Mouse (Mus musculus): ENCODE measurements around the gene Cib1. TPM values are rescaled to one million over a fixed set of nuclear protein-coding genes. Genes with fewer than 3 reads are reported as not detected.

The Cib1 gene
- polyA plus RNA-seq, 1 experiment from 2014 or later, result 47.3 TPM

DNA sequence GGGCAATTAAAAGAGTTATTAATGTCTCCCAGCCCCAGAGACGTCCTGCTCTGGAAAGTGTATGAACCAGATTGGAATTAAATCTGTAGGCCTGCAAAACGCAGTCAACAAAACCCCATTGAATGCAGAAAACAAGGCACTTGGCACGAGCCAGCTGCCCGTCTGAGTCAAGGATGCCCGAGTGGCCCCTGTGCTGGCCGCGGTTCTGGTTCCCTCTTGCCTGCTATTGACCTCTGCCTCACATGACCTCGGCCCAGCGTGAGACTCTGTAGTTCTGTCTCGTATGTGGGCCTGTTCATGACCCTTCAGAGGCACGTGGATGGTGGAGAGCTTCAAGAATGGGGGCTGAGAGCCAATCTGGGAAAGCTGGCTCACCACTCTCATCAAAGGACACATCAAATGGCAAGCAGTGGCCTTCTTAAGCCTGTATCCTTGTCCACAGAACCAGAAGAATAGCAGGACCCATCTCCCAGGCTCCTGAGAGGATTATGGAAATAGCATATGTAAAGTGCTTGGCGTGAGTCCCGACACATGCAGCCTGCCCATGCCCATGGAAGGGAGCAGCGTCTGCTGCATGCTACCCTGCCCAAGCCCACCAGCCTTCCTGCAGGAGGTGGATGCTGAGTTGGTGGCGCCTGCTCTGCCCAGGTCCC lies 30.6 kb downstream of the Cib1 start:
- WGBS, result 90% methylated on average over 15 of the region's 15 CpGs
- H3K36me3 ChIP-seq, result 0 out of 2 replicates have a peak, but pooled peaks cover 3% of the 10 kb centered on the region
- no peak overlapping the region for H3K9ac ChIP-seq
- H3K27ac ChIP-seq (ENCODE audit: poor library complexity, severe bottlenecking), result no peak overlapping the region
- no peak for ATAC-seq (ENCODE audit: insufficient number of reproducible peaks, low FRiP score)
- H3K9me3 ChIP-seq (replicated peaks), result no peaks in the 10 kb centered on the region
- peaks cover 56% of the 10 kb centered on the region for H3K4me1 ChIP-seq (replicated peaks)
- no peak overlapping the region for H3K4me2 ChIP-seq
- no peak overlapping the region for H3K4me3 ChIP-seq
- no peaks in the 10 kb centered on the region for H3K27me3 ChIP-seq (replicated peaks)

DNA sequence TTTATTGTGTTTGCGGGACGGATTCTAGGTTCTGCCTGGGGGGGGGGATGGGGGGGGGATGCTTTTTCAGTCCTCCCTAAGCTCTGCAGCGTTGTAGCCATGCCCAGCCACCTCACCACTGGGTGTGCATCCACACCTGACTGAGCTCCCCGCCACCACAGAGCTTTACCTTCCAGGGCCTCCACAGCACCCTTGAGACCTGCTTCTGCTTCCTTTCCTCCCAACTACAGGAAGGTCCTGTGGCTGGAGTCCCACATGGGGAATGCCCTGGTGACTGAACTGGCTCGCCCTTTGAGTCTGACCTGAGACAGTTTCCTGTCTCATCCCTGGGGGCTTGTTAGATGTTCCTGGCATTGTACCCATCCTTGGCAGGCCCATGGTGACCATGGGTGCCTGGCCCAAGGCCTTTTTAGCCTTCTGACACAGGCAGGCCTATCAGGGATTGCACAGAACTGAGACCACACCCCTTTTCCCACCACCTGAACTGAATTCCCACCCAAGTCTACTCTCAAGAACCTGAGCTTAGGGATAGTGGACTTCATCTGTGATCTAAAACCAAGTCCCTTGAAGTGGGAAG lies 31.6 kb downstream of the Cib1 start:
- Histone ChIP-seq H3K36me3 (0 out of 2 replicates have a peak, but pooled peaks cover 3% of the 10 kb centered on the region), H3K27me3 (replicated peaks) (no peaks in the 10 kb centered on the region), H3K4me3 (no peak overlapping the region), H3K9me3 (replicated peaks) (no peaks in the 10 kb centered on the region), H3K9ac (no peak overlapping the region), H3K27ac (ENCODE audit: poor library complexity, severe bottlenecking) (no peak overlapping the region), H3K4me1 (replicated peaks) (peaks cover 46% of the 10 kb centered on the region), H3K4me2 (no peak overlapping the region)
- no peak for ATAC-seq (ENCODE audit: insufficient number of reproducible peaks, low FRiP score)
- WGBS, result 91% methylated on average over 5 of the region's 5 CpGs

DNA sequence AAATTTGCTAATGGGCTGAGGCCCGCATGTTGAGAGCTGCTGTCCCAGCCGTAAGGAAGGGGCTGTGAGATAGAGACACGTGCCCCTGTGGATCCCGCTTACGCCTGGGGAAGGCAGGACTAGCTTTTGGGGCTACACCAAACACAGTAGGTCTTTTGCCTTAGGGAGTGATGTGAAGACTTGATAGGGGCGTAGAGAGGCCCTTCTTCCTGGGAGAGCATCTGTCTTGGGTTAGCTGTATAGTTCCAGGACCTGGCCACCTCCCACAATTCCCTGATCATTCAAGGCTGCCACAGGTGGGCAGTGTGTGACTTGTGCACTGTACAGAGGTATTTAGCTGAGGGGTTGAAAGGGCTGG lies 32.0 kb downstream of the Cib1 start:
- peaks cover 43% of the 10 kb centered on the region for H3K4me1 ChIP-seq (replicated peaks)
- WGBS, result 88% methylated on average over 6 of the region's 6 CpGs
- H3K9me3 ChIP-seq (replicated peaks), result no peaks in the 10 kb centered on the region
- no peak for ATAC-seq (ENCODE audit: insufficient number of reproducible peaks, low FRiP score)
- no peak overlapping the region for H3K9ac ChIP-seq
- no peak overlapping the region for H3K4me2 ChIP-seq
- no peak overlapping the region for H3K4me3 ChIP-seq
- no peaks in the 10 kb centered on the region for H3K27me3 ChIP-seq (replicated peaks)
- no peak overlapping the region for H3K27ac ChIP-seq (ENCODE audit: poor library complexity, severe bottlenecking)
- H3K36me3 ChIP-seq, result 0 out of 2 replicates have a peak, but pooled peaks cover 3% of the 10 kb centered on the region

DNA sequence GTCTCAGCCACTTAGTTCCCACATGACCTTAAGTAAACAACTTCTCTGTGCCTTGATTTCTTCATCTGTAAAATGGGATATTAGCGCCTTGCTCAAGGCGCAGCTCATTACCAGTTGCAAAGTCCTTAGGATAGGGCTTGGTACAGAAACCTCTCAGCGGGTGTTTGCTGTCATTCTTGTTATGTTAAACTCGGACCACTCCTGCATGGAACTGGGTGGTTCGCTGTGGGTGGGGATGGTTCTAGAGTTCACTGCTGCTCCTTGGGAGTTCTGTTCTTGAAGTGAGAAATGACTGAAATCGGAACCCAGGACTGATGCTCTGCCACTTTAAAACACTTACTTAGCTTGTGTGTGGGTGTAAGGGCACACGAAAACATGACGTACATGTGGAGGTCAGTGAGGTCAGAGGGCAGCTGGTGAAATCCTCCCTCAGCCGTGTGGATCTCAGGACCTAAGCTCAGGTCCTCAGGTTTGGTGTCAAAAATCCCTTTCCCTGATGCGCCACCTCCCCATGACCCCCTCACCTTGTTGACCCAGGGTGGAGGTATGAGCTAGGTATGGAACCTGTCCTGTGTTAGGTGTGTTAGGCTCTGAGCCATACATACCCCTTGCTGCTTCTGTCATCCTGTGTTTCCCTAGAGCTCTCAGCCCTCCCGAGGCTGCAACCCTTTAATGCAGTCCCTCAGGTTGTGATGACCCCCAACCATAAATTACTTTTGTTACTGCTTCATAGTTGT lies 32.6 kb downstream of the Cib1 start:
- Histone ChIP-seq H3K9ac (no peak overlapping the region), H3K4me2 (peak overlapping the region; percentile 85; the same call in 1 of the 2 replicates)

DNA sequence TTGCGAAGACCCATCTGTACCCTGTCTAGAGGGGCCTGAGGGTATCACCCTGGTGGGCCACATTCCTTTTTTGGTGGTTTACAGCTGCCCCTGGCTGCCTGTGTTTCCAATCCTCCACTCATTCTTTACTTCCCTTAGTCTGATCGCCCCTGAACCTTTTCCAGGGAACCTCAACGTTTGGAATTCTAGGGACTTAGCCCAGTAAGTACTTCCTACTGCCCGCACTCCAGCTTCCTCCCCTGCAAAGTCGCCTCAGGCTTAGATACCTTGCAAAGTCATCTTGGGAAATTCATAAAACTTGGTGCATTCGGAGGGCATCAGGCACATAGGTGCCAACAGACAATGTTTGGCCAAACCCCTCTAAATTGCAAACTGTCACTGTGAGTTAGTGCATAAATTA lies 33.3 kb downstream of the Cib1 start:
- Histone ChIP-seq H3K4me1 (replicated peaks) (peaks cover 39% of the 10 kb centered on the region), H3K36me3 (0 out of 2 replicates have a peak, but pooled peaks cover 3% of the 10 kb centered on the region), H3K9ac (peak overlapping the region; percentile 80), H3K9me3 (replicated peaks) (no peaks in the 10 kb centered on the region), H3K27ac (ENCODE audit: poor library complexity, severe bottlenecking) (no peak overlapping the region), H3K4me2 (peak overlapping the region; percentile 85), H3K4me3 (peak overlapping the region; percentile 65), H3K27me3 (replicated peaks) (no peaks in the 10 kb centered on the region)
- no peak for ATAC-seq (ENCODE audit: insufficient number of reproducible peaks, low FRiP score)
- WGBS, result 38% methylated on average over 6 of the region's 6 CpGs

More for the DNA sequence above, 32.6 kb downstream of the Cib1 start:
- Histone ChIP-seq H3K4me1 (replicated peaks) (peaks cover 39% of the 10 kb centered on the region), H3K4me3 (no peak overlapping the region), H3K27me3 (replicated peaks) (no peaks in the 10 kb centered on the region), H3K27ac (ENCODE audit: poor library complexity, severe bottlenecking) (no peak overlapping the region), H3K36me3 (0 out of 2 replicates have a peak, but pooled peaks cover 3% of the 10 kb centered on the region), H3K9me3 (replicated peaks) (no peaks in the 10 kb centered on the region)
- no peak for ATAC-seq (ENCODE audit: insufficient number of reproducible peaks, low FRiP score)
- 77% methylated on average over 11 of the region's 11 CpGs for WGBS

DNA sequence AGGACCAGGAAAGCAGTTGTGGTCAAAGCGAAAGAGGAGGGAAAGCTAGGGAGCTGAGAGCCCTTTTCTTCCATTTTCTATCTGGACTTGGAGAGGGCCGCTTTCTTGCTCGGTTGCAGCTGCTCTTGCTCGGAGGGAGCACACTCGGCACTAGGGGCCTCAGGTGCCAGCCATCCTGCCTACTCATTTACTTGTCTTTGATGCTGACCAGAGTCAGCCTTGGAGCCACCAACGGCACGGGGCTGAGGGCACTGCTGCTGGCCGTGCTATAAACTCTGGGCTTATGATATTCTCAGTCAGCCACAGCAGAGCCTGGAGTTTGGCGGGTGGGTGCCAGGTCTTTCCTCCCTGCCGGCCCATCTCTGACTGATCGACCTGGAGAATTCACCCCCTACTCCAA lies 33.8 kb downstream of the Cib1 start:
- 5% methylated on average over 11 of the region's 11 CpGs for WGBS
- Histone ChIP-seq H3K27ac (ENCODE audit: poor library complexity, severe bottlenecking) (peak overlapping the region; percentile 74), H3K9ac (peak overlapping the region; percentile 80), H3K27me3 (replicated peaks) (no peaks in the 10 kb centered on the region), H3K36me3 (0 out of 2 replicates have a peak, but pooled peaks cover 3% of the 10 kb centered on the region), H3K4me2 (peak overlapping the region; percentile 85), H3K4me3 (peak overlapping the region; percentile 65), H3K4me1 (replicated peaks) (peaks cover 39% of the 10 kb centered on the region), H3K9me3 (replicated peaks) (no peaks in the 10 kb centered on the region)
- 0 out of 2 replicates have a peak, but pooled peaks have one; percentile 13 for ATAC-seq (ENCODE audit: insufficient number of reproducible peaks, low FRiP score)

DNA sequence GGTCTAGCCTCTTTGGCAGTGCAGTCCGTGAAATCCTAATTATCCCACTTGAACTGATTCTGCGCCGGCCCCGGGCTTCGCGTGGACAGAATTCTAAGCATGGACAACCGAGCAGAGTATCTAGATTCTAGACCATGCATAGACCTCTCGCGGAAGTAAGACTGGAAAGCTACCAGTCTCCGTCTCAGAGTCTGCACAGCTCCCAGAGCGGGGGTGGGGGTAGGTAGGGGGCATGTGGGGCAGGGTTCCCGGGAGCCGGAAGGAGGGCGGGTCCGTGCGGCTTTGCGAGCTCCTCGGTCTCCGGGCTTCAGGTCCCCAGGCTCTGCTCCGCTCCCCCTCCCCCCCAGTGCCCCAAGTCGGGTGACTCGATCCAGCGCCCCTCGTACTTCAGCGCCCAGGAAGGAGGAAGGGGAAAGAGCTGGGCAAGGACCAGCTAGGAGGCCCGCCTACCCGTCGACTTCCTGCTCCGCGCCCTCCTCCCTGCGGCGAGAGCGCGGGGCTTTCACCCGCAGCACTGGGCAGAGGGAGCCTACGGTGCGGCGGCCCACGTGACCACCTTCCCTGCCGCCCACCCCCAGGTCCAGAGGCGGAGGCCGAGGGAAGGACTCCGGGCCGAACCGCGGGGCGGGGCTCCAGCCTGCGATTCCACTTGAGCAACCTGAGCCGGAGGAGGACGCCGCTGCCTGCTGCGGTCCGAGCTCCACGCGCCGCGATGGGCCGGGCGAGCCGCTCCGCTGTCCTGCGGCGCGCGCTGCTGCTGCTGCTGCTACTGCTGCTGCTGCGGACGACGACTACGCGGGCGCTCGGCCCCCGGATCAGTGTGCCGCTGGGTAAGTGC lies 34.5 kb downstream of the Cib1 start:
- Histone ChIP-seq H3K27me3 (replicated peaks) (no peaks in the 10 kb centered on the region), H3K36me3 (0 out of 2 replicates have a peak, but pooled peaks cover 3% of the 10 kb centered on the region), H3K4me3 (peak overlapping the region; percentile 65), H3K27ac (ENCODE audit: poor library complexity, severe bottlenecking) (peak overlapping the region; percentile 74), H3K4me1 (replicated peaks) (peaks cover 32% of the 10 kb centered on the region), H3K9ac (peak overlapping the region; percentile 80), H3K4me2 (peak overlapping the region; percentile 85), H3K9me3 (replicated peaks) (no peaks in the 10 kb centered on the region)
- peak; percentile 88 for ATAC-seq (ENCODE audit: insufficient number of reproducible peaks, low FRiP score)
- WGBS, result under 1% methylated on average over 70 of the region's 74 CpGs

DNA sequence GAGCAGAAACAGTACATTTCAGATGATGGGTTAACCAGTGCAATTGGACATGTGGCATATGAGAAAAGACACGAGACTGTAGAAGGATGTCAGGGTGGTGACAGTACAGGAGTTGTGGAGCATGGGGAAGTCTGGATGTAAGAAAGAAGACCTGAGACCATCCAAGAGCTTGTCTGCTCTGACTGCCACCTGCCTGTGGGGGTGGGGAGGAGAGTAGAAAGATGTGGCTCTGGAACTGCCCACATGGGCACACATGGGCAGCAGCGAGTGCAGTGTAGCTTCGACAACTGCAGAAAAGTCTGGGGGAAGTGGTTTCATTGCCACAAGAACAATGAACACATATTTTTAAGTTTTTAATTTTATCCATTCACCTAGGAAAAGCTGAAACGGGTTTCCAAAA lies 35.2 kb downstream of the Cib1 start:
- Histone ChIP-seq H3K4me3 (no peak overlapping the region), H3K4me1 (replicated peaks) (peaks cover 37% of the 10 kb centered on the region), H3K36me3 (0 out of 2 replicates have a peak, but pooled peaks cover 3% of the 10 kb centered on the region), H3K27me3 (replicated peaks) (no peaks in the 10 kb centered on the region), H3K9me3 (replicated peaks) (no peaks in the 10 kb centered on the region), H3K27ac (ENCODE audit: poor library complexity, severe bottlenecking) (0 out of 2 replicates have a peak overlapping the region, but pooled peaks have one; percentile 74), H3K9ac (peak overlapping the region; percentile 80; the same call in 1 of the 2 replicates), H3K4me2 (peak overlapping the region; percentile 85)
- no peak for ATAC-seq (ENCODE audit: insufficient number of reproducible peaks, low FRiP score)
- 33% methylated on average over 4 of the region's 4 CpGs for WGBS

DNA sequence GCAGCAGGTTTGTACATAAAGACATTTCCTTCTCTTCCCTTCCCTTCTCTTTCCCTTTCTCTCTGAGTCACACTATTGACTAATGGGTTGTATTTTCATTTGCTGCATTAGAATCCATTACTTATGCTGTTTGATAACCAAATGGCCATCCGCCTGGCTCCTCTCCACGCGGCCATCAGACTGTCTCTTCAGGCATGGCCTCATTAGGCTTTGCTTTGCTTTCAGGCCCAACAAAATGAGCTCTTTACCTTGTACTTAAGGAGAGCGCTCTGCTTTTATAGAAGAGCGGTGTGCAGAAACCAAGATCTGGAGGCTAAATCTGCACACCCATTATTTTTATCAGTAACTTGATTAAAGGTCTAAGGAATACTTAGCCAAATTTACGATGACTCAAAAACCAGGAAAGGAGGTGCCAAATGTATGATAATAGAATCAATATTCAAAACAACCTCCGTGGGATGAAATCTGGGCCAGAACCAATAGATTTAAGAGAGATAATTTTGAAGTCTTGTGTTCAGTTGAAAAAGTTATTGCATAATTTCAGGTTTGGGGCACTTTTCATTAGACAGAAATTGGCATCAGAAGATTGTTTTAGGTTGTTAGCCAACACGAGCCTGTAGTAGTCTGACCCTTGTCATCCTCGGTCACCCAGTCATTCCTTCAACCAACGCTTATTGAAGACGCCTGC lies 36.9 kb downstream of the Cib1 start:
- Histone ChIP-seq H3K4me3 (no peak overlapping the region), H3K9me3 (replicated peaks) (no peaks in the 10 kb centered on the region), H3K27ac (ENCODE audit: poor library complexity, severe bottlenecking) (no peak overlapping the region), H3K4me1 (replicated peaks) (peaks cover 45% of the 10 kb centered on the region), H3K27me3 (replicated peaks) (no peaks in the 10 kb centered on the region; the same call in 1 of the 2 replicates), H3K36me3 (no peaks in the 10 kb centered on the region), H3K9ac (no peak overlapping the region), H3K4me2 (no peak overlapping the region)
- 85% methylated on average over 10 of the region's 11 CpGs for WGBS
- no peak for ATAC-seq (ENCODE audit: insufficient number of reproducible peaks, low FRiP score)

DNA sequence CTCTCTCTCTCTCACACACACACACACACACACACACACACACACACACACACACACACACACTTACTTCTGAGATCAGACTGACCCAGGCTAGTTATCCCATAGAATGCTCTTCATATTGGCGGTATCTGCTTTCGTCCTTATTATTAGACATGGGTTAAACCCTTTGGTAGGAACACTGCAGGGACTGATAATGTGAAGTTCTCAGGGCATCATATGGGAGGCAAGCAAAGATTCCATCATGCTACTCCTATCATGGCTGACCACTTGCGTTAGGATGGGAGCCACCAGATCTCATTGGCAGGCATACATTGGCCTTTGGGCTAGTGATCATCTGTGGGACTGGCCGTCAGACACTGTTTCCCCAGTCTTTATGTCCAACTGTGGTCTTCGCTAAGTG lies 37.5 kb downstream of the Cib1 start:
- no peak overlapping the region for H3K9ac ChIP-seq
- H3K4me1 ChIP-seq (replicated peaks), result peaks cover 50% of the 10 kb centered on the region
- H3K4me3 ChIP-seq, result no peak overlapping the region
- H3K27me3 ChIP-seq (replicated peaks), result no peaks in the 10 kb centered on the region; the same call in 1 of the 2 replicates
- H3K9me3 ChIP-seq (replicated peaks), result no peaks in the 10 kb centered on the region
- no peak for ATAC-seq (ENCODE audit: insufficient number of reproducible peaks, low FRiP score)
- no peak overlapping the region for H3K4me2 ChIP-seq
- H3K36me3 ChIP-seq, result no peaks in the 10 kb centered on the region
- H3K27ac ChIP-seq (ENCODE audit: poor library complexity, severe bottlenecking), result no peak overlapping the region
- WGBS, result 86% methylated on average over 5 of the region's 5 CpGs
